Mouse (Mus musculus) megakaryocyte, embryonic 14.5 days (primary cell): ENCODE results near the gene Traf7.

Experiments
- FLI1 ChIP-seq: IDR thresholded peaks from 2 replicates; pipeline ENCODE4 v1.6.1; 2012; ENCODE audit warnings: low read length, inconsistent platforms, mixed read lengths
- GATA1 ChIP-seq: IDR thresholded peaks from 3 replicates; pipeline ENCODE4 v1.6.1; 2012; ENCODE audit warnings: mixed read lengths, low read length, inconsistent platforms, borderline replicate concordance

DNA sequence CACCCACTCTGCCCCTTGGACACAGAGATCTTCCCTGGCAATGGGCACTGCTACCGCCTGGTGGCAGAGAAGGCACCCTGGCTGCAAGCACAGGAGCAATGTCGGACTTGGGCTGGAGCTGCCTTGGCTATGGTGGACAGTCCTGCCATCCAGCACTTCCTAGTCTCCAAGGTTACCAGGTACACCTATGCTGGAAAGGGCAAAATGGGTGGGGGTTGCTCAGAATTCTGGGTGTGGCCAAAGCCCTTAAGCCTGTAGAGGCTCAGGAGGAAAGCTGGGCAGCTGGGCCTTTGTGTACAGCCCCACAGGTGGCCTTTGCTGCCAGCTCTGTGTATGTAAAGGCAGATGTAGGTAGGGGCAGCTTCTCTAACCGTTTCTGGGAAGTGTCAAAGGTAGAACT is 38.1 kb upstream of the Traf7 start:
- no peak for TF ChIP-seq FLI1
- no peak for TF ChIP-seq GATA1
